Mouse (Mus musculus): Measurements from ENCODE around the gene Os9. TPM values are rescaled to one million over a fixed set of nuclear protein-coding genes. Genes with fewer than 3 reads are reported as not detected.
A peak's percentile ranks its signal among the peaks of the same experiment; 100 is the strongest.
"Not testable (repeated sequence)": the region's sequence is repeated elsewhere in the genome, so short reads cannot be mapped to it uniquely, and the experiment has no call there.

Os9 gene
- total RNA-seq, 2 experiments from 2014 or later = 64.5 to 154 TPM

- no peak for ATAC-seq (replicated peaks; ENCODE audit: low FRiP score, low TSS enrichment, poor library complexity, severe bottlenecking)
Measured at GRCm38 (mm10) chr10:127150471-127150872, 29.5 kb upstream of the Os9 start.

- no peak for ATAC-seq (replicated peaks; ENCODE audit: low FRiP score, low TSS enrichment, poor library complexity, severe bottlenecking)
Measured at GRCm38 (mm10) chr10:127147135-127147534, 26.2 kb upstream of the Os9 start.

- ATAC-seq (replicated peaks; ENCODE audit: low FRiP score, low TSS enrichment, poor library complexity, severe bottlenecking) = no peak
Measured at GRCm38 (mm10) chr10:127145303-127145702, 24.4 kb upstream of the Os9 start.

GRCm38 (mm10) chr10:127144536-127144935 lies 23.6 kb upstream of the Os9 start:
- ATAC-seq (replicated peaks; ENCODE audit: low FRiP score, low TSS enrichment, poor library complexity, severe bottlenecking) = no peak

- no peak for ATAC-seq (replicated peaks; ENCODE audit: low FRiP score, low TSS enrichment, poor library complexity, severe bottlenecking)
Measured at GRCm38 (mm10) chr10:127143228-127143627, 22.3 kb upstream of the Os9 start.

GRCm38 (mm10) chr10:127141500-127141899 lies 20.6 kb upstream of the Os9 start:
- no peak for ATAC-seq (replicated peaks; ENCODE audit: low FRiP score, low TSS enrichment, poor library complexity, severe bottlenecking)

GRCm38 (mm10) chr10:127140971-127141370 lies 20.0 kb upstream of the Os9 start:
- peak; percentile 47 for ATAC-seq (replicated peaks; ENCODE audit: low FRiP score, low TSS enrichment, poor library complexity, severe bottlenecking)

- no peak for ATAC-seq (replicated peaks; ENCODE audit: low FRiP score, low TSS enrichment, poor library complexity, severe bottlenecking)
Measured at GRCm38 (mm10) chr10:127138328-127139141, 17.6 kb upstream of the Os9 start.

GRCm38 (mm10) chr10:127137896-127138295 lies 17.0 kb upstream of the Os9 start:
- no peak for ATAC-seq (replicated peaks; ENCODE audit: low FRiP score, low TSS enrichment, poor library complexity, severe bottlenecking)

GRCm38 (mm10) chr10:127136510-127136909 lies 15.6 kb upstream of the Os9 start:
- peak; percentile 15 for ATAC-seq (replicated peaks; ENCODE audit: low FRiP score, low TSS enrichment, poor library complexity, severe bottlenecking)

GRCm38 (mm10) chr10:127135118-127135836 lies 14.3 kb upstream of the Os9 start:
- peak; percentile 92 for ATAC-seq (replicated peaks; ENCODE audit: low FRiP score, low TSS enrichment, poor library complexity, severe bottlenecking)

GRCm38 (mm10) chr10:127134394-127135035 lies 13.6 kb upstream of the Os9 start:
- ATAC-seq (replicated peaks; ENCODE audit: low FRiP score, low TSS enrichment, poor library complexity, severe bottlenecking) = not testable (repeated sequence)

GRCm38 (mm10) chr10:127132469-127132868 lies 11.5 kb upstream of the Os9 start:
- ATAC-seq (replicated peaks; ENCODE audit: low FRiP score, low TSS enrichment, poor library complexity, severe bottlenecking) = no peak

- ATAC-seq (replicated peaks; ENCODE audit: low FRiP score, low TSS enrichment, poor library complexity, severe bottlenecking) = no peak
Measured at GRCm38 (mm10) chr10:127129431-127129830, 8.5 kb upstream of the Os9 start.

- peak; percentile 35 for ATAC-seq (replicated peaks; ENCODE audit: low FRiP score, low TSS enrichment, poor library complexity, severe bottlenecking)
Measured at GRCm38 (mm10) chr10:127127711-127128279, 6.9 kb upstream of the Os9 start.

GRCm38 (mm10) chr10:127126579-127126978 lies 5.6 kb upstream of the Os9 start:
- peak; percentile 23 for ATAC-seq (replicated peaks; ENCODE audit: low FRiP score, low TSS enrichment, poor library complexity, severe bottlenecking)

GRCm38 (mm10) chr10:127125210-127126001 lies 4.5 kb upstream of the Os9 start:
- ATAC-seq (replicated peaks; ENCODE audit: low FRiP score, low TSS enrichment, poor library complexity, severe bottlenecking) = 0 out of 2 replicates have a peak, but pooled peaks have one; percentile 17

- peak; percentile 11 for ATAC-seq (replicated peaks; ENCODE audit: low FRiP score, low TSS enrichment, poor library complexity, severe bottlenecking)
Measured at GRCm38 (mm10) chr10:127123436-127123805, 2.5 kb upstream of the Os9 start.

GRCm38 (mm10) chr10:127122784-127123435 lies 2.0 kb upstream of the Os9 start:
- peak; percentile 36 for ATAC-seq (replicated peaks; ENCODE audit: low FRiP score, low TSS enrichment, poor library complexity, severe bottlenecking)
